Mouse (Mus musculus): ENCODE results near the gene Nrxn2. TPM values are rescaled to one million over a fixed set of nuclear protein-coding genes. Genes with fewer than 3 reads are reported as not detected.
A peak's percentile ranks its signal among the peaks of the same experiment; 100 is the strongest.

Gene Nrxn2
- total RNA-seq, 2 experiments from 2014 or later, result 3.5 to 3.7 TPM

DNA sequence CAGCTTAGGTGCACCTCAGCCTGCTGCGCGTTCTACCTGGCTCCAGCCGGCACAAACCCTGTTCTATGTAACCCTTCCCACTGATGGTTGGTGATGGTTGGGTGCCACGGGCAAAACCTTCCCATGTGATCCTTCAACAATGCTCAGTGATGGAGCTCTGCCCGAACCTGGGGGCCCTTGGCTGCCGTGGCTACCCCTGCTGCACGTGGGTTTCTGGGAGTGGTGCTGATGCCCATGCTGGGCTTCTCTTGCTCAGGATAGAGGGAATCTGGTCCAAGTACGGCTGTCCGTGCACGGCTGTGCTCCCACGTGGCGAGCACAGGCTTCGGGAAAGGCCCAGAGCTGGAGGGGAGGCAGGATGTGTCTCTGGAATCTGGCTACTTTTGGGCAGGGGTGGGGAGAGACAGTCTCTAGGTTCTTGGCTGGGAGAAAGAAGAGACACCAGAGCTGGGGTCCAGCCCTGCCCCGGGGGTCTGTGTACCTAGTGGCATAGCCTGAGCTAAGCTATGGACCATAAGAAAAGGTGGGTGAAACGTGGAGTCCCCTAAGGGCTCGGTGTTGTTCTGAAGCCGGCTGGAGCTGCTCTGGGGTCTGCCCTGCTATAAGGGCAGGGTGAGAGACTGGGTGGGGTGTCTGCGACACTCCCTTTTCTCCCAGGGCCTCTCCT is 76.1 kb downstream of the Nrxn2 start:
- DNase-seq, result no peak

DNA sequence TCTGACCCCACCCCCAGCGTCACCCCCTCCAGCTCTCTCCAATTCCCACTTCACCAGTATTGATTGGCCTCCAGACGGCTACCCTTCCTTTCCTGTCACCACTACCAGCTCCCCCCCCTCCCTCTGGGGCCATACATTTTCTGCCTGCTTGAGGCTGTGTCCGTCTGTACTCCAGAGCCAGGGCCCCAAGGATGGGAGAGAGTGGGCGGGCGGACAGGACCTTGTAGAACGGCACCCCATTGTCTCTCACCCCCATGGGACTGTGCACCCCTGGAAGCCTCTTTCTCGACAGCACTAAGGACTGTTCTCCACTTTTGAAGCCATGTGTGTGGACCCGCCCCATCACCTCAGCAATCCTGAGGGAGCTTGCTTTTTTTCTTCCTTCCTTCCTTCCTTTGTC is 77.2 kb downstream of the Nrxn2 start:
- DNase-seq, result no peak

DNA sequence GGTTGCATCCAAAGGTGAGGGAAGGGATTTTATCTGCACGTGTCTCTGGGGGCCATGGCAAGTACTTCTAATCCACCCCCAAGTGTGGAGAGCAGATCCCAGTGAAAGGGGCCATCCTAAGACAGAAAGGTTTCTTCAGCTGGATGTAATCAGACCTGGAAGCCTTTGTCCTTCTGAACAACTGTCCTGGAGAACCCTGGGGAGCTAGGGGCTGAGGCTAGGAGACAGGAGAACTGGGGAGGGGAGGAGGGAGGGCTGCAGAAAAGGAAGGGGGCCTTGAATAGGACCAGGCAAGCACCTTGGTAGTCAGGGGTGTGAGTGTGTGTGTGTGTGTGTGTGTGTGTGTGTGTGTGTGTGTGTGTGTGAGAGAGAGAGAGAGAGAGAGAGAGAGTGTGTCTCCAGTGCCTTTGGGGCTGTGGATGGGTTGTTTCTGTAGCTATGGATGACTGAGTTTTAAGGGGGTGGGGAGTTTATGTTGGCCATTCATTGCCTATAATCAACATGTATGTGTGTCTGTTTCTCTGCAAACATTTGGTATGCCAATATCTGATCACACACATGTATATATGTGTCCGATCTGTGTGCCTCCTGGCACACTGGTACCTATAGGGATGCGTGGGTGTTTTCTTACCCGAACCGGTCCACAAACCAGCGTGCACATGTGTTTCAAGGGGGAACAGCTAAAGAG is 78.1 kb downstream of the Nrxn2 start:
- no peak for DNase-seq

DNA sequence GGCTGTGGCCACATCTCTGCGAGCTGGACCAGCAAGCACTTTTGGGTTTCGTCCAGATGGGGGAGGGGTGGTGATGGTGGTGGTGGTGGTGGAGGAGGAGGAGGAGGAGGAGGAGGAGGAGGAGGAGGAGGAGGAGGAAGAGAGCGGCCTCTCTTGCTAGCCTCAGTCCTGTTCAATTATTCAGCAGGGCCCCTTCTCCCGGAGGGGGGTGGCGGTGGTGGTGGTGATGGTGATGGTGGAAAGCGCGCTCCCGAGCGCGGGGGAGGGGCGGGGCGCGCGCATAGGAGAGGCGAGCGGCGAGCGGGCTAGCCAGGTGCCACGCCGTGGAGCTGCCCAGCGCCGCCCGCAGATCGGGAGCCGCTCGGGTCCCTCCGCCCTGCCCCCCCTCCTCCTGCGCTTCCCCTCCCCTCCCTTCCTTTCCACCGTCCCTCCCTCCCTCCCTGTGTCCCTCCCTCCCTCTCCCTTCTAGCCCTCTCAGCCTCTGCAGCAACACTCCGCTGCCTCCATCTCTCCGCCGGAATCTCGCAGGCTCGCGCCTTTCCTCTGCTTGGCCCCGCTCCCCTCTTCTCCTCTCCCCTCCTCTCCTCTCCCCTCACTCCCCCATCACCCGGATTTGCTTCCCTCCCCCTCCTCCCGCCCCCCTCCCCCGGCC is 78.7 kb downstream of the Nrxn2 start:
- no peak for DNase-seq

DNA sequence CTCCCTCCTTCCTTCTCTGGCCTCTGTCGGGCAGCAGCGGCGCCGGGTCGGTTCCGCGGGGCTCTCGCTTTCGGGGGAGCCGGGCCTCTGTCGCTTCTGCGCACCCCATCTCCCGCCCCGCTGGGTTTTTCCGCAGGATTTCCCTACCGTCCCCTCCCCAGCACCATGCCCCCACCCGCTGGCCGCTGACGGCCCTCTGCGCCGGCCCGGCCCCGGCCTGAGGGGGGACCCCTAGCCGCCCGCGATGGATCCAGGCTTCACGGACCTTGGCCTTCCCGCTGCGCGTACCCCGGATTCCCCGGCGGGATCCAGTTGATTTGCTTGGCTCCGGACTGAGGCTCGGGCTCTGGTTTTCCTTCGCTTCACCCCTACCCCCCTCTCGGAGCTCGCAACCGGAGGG is 79.3 kb downstream of the Nrxn2 start:
- no peak for DNase-seq

DNA sequence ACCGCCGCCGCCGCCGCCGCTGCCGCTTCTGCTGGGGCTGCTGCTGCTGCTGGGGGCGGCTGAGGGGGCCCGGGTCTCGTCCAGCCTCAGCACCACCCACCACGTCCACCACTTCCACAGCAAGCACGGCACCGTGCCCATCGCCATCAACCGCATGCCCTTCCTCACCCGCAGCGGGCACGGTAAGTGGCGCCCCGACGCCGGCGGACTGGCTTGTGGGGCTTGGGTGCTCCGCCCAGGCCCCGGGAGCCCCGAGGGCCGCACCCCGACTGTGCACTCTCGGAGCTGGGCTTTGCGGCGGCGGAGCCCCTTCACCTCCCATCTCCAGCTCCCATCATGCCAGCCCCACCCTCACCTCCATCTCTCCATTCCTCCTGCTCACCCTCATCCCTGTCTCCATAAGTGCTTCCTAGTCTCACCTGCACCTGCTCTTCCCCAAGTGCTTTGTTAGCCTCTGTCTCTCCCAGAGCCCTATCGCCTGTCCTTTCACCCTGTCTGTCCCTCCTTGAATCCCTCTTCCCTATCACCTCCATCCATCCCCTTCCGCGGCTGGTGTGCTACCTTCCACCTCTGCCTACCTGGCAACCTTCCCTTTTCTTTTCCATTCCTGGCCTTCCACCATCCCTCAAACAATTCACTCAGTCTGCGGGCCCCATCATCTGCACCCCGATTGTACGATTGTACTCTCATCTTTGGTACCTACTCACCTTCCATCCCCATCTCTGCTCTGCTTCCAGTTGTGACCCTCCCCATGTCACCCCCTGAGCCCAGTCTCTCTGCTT is 80.0 kb downstream of the Nrxn2 start:
- no peak for DNase-seq

DNA sequence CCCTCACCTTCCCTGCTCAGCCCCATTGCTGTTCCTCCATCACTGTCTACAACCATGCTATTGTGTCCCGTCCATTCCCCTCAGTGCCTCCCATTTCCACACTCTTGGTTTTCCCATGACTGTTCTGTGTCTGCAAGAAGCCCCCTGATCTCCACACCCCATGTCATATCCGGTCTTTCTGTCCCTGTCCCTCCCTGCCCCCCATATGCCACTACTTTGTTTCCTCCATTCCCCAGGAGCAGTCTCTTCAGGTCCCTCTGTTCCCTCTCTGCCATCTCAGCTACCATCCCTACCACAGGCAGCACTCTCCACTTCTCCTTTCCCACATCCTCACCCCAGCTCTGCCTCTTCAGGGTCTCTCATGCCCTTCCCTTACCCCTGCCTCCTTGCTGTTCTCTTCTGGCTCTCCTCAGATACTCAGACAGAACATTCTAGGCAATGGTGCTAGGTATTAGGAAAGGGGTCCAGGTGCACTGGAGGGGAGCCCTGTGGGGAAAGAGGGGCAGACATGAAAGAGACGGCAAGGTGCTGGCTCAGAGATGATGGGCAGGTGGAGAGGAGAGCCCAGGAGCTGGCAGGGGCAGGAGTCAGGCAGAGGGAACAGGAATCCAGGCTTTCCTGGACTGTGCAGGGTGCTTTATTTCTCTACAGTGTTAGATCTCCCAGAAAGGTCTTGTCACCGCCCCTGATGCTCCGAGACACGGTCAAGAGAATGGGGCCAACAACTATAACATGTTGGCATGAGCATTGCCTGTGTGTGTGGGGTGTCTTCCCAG is 81.5 kb downstream of the Nrxn2 start:
- no peak for DNase-seq

DNA sequence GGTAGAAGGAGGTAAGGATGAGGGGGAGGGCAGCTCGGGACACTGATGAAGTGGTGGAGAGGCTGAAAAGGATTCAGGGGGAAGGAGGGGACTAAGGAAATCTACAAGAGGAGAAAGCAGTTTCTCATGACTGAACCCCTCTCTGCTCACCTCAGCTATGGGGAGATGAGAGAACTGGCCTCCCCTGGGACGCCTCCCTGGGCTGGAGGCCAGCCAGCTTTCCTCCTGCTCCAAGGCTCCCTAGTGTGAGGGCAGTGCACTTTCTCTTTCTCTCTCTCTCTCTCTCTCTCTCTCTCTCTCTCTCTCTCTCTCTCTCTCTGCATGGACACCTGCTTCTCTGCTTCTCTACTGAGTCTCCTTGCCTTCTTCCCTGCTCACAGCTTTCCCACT is 82.1 kb downstream of the Nrxn2 start:
- DNase-seq, result no peak

DNA sequence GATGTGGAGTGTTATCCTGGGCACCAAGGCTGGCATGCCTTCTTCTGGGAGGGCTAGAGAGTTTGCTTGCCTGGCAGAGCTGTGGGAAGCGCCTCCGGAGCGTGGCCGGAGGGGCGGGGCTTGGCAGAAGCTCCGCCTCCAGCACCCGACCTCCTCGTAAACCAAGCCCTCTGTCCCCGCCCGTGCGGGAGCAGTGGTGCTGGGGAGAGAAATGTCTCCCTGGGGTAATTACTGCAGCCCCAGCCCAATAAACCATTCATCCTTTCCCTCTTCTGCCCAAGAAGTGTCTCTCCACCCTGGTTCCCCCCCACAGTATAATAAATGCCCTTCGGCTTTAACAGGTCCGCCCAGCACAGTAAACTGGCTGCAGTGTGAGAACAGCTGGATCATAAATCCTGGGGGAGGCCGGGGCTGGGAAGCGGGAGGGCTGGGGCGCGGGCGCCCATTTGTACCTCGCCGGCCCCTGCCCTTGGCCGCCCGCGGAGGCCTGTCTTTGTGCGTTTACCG is 83.6 kb downstream of the Nrxn2 start:
- DNase-seq, result no peak

DNA sequence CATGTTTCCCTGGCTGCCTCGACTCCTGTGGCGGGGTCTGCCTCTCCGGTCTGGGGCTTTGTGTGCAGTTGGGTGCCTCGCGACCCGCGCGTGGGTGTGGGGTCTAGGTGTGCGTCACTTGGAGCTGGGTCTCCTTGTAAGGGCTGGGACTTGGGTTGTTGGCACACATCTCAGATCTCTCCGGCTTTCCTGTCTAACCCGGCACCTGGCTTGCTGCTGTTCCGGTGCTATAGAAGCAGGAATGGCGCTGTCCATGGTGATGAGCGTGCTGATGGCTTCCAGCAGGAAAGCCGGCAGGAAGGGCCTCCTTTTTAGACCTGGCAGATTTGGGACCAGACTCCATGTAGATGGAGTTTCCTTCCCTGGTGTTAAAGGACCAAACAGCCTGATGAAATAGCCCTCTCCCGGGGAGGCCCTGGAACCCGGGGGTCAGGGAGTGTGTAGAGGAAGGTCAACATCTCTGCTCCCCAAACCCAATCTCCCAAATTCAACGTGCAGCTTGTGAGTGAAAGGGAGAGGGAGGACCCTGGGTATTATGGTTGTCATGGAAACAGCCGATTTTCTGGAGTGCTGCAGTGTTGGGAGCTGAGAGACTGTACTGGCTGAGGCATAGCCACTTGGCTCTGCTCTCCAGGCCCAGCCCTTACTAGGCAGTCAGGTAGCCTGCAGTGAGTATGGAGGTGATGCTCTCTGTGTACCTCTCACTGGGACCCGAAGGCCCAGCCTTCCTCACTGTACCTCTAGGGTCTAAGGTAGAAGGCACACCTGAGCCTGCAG is 84.2 kb downstream of the Nrxn2 start:
- DNase-seq, result peak; percentile 81

DNA sequence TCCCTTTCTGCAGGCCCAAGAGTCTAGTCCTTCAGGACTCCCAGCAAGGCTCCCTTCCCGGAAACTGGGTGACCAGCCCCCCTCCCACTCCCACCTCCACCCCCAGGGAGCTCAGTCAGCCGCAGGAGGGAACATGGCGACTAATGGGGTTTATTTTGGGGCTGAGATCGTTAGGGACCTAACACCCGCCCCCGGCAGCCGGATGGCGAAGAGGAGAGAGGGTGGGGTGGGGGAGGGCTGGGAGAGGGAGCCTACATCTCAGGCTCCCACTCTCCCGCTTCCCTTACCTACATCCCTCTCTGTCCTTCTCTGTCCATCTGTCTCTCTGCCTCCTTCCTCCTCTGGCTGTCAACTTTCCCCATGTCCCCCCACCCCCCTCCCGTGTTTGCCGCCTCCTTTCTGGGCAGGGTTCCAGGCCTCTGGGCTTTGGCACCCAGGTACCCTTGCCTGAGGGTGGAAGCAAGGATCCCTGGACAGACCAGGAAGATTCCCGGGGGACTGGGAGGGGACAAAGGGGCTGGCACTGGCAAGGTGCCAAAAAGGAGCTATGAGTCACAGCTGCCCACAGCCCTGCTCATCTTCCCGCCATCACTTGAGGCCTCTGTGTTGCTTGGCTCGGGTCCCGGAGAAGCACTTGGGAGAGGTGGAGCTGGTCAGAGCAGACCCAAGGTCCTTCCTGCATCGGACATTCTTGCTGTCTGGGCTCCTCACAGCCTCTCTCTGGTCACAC is 85.6 kb downstream of the Nrxn2 start:
- no peak for DNase-seq

DNA sequence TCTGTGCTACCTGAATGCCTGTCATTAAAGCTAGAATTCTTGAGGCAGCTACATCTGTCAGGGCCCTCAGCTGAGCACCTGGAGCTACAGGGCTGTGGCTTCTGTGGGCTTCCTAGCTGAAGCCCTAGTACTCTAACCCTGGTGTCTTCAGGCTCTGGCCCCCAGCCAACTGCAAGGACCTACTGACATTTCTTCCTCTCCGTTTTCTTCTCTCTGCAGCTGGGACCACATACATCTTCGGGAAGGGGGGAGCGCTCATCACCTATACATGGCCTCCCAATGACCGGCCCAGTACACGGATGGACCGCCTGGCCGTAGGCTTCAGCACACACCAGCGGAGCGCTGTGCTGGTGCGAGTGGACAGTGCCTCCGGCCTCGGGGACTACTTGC is 86.1 kb downstream of the Nrxn2 start:
- DNase-seq, result no peak

DNA sequence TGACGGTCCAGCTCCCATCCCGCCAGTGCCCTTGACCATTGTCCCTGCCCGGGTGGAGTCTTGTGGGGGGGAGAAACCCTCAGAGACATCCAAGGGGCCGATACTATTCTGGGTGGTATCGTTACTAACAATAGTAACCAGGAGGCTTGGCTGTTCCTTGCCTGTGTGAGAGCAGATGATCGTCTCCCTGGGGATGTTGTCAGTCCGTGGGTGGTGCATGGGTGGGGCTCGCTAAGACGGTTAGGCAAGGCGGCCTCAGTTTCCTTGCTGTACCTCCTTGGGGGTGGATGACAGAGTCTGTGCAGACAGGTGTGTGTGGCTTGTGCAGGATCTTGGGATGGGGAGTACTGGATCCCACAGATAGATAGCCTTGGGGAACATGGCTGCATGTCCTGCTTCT is 88.9 kb downstream of the Nrxn2 start:
- DNase-seq, result no peak

DNA sequence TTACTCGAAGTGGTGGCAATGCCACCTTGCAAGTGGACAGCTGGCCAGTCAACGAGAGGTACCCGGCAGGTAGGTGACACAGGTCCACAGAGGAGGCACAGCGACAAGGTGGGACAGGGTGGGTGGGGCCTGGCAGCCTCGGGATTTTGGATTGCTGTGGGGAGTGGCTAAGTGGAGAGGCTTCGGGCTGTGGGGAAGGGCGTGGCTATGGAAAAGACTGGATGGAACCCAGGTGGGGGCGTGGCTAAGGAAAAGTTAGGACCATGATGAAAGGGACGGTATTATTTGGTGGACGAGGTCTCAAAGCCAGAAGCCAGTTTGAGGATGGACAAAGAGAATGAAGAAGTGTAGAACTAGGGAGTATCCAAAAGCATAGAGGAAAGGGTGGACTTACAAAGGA is 91.3 kb downstream of the Nrxn2 start:
- no peak for DNase-seq

DNA sequence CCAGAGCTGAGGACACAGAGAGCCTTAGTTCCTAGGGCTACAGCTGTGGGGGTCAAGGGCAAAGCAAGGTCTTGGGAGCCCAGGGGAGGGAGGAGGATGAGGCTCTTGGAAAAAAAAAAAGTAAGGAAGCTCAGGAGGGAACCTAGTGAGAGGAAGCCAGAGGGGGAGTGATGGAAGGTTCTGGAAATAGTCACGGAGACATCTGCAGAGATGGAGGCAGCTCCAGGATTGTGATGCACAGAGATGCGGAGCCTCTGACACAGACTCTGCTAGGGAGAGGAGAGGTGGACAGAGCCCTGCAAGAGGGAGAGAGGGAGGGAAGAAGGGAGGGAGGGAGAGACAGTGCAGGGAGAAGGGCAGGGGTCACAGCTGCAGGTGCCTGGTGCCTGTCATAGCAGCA is 92.0 kb downstream of the Nrxn2 start:
- DNase-seq, result no peak

DNA sequence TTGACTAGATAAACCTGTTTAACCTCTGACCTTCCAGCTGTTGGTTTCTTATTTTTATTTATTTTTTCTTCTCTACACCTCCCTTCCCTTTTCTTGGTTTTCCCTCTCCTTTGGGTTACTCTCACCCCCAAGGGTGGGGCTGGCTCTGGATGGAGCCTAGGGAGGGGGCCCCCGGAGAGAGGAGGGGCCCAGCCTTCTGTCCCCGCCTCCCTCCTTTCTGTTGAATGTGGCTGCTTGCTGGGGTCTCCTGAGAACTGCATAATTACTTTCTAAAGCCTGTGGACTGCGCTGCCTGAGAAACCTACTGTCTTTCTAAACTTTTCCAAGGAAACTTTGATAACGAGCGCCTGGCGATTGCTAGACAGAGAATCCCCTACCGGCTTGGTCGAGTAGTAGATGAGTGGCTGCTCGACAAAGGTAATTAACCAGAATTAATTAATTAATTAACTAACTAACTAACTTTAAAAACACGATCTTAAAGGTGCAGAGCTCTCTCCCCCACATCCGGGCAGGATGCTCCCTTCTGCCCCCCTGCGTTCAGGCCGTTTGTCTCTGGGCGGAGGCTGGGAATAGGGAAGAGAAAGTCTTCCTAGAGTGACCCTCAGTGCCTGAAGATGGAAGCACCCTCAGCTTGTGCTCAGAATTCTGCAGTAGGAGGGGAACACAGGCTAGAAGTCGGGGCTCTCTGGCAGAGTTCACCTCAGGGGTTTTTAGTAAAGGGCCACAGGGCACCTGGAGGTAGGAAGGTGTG is 95.0 kb downstream of the Nrxn2 start:
- no peak for DNase-seq

DNA sequence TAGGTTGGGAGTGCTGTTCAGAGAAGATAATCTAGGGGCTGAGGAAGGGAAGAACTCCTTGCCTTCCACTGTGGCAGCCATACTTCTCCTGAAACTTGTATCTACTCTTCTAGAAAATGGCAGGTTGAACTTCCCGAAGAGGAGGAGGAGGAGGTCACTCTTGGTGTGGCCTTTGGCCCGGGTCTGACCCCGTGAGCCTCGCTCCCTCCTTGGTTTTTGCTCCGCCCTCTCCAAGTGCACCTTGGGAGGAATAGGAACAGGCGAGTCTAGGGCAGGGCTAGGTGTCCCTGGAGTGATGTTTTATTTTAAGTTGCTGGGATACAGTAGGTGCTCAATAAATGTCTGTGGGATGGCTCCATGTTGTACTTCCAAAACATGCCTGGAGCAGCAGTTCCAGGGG is 96.4 kb downstream of the Nrxn2 start:
- no peak for DNase-seq

DNA sequence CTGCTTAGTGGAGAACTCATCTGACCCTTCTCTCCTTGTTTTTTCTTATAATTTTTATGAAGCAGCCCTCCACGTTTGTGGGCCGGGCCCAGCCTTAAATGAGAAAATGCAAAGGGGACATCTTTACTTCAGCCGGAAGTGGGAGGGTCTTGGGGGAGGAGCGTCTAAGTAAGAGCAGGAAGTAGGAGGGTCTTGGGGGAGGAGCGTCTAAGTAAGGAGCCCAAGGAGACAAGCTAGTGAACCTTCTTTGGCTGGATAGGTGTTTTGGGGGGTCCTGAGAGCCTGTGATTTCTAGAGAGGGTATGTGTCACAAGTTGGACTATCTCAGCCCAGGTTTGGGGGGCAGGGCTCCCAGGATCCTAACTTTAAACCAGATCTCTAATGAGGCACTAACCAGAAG is 96.9 kb downstream of the Nrxn2 start:
- DNase-seq, result no peak

DNA sequence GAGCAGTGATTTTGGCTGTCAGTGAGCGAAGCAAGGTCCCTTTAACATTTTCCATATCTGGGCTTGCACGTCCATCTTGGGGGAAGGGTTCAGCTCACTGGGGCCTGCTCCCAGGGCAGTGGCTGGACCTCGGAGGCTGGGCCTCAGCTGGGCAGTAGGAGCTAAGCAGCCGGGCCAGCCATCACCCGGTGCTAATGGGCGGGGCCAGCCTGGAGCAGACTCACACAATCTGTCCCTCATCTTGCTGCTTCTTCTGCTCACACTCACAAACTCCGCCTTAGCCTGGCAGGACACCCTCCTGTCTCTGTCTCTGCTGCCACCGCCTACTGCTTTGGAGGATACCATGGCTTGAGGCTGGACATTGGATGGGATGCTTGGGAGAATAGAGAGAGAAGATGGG is 97.6 kb downstream of the Nrxn2 start:
- no peak for DNase-seq

DNA sequence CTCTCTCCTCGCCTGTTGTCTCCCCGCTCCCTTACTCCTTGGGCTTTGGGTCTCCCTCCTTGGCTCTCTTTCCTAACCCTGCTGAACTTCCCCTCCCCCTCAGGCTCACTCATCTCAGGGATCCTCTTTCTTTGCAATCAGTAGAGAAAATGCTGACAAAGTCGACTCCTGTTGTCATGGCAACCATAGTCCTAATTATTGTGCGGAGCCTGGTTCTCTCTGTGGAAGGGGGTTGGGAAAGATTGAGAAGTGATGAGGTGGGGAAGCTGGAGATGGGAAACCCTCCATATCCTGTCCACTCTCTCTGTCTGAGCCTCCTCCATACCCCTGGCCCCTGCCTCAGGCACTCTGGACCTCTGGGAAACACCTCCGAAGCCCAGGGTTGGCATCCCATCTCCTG is 100.1 kb downstream of the Nrxn2 start:
- no peak for DNase-seq
